Mouse (Mus musculus): ENCODE results near the gene Cisd1.
A peak's percentile ranks its signal among the peaks of the same experiment; 100 is the strongest.

Cisd1 gene

GRCm38 (mm10) chr10:71376014-71376413, 31.3 kb upstream of the Cisd1 start:
- Histone ChIP-seq H3K27me3 (ENCODE audit: insufficient read depth, low read length) (no peaks in the 10 kb centered on the region), H3K4me3 (replicated peaks; ENCODE audit: low read length) (no peak overlapping the region), H3K9me3 (ENCODE audit: low read length) (no peaks in the 10 kb centered on the region), H3K36me3 (ENCODE audit: insufficient read depth, low read length) (peaks cover 93% of the 10 kb centered on the region), H3K4me1 (replicated peaks; ENCODE audit: low read depth, low read length) (peaks cover 42% of the 10 kb centered on the region)
- TF ChIP-seq CTCF (conservative IDR thresholded peaks at IDR 0.05; ENCODE audit: low read length) (no peak), POU5F1 (IDR thresholded peaks at IDR 0.05; ENCODE audit: borderline replicate concordance, low read length) (no peak), NANOG (IDR thresholded peaks at IDR 0.05; ENCODE audit: borderline replicate concordance, low read length) (no peak)

- H3K4me1 ChIP-seq (replicated peaks; ENCODE audit: low read depth, low read length), result peaks cover 43% of the 10 kb centered on the region
- H3K9me3 ChIP-seq (ENCODE audit: low read length), result no peaks in the 10 kb centered on the region
- TF ChIP-seq CTCF (conservative IDR thresholded peaks at IDR 0.05; ENCODE audit: low read length) (no peak), NANOG (IDR thresholded peaks at IDR 0.05; ENCODE audit: borderline replicate concordance, low read length) (no peak), POU5F1 (IDR thresholded peaks at IDR 0.05; ENCODE audit: borderline replicate concordance, low read length) (no peak)
- H3K27me3 ChIP-seq (ENCODE audit: insufficient read depth, low read length), result no peaks in the 10 kb centered on the region
- H3K4me3 ChIP-seq (replicated peaks; ENCODE audit: low read length), result no peak overlapping the region
- peaks cover 86% of the 10 kb centered on the region for H3K36me3 ChIP-seq (ENCODE audit: insufficient read depth, low read length)
Measured at GRCm38 (mm10) chr10:71373706-71374105, 29.0 kb upstream of the Cisd1 start.

- Histone ChIP-seq H3K27me3 (ENCODE audit: insufficient read depth, low read length) (no peaks in the 10 kb centered on the region), H3K9me3 (ENCODE audit: low read length) (no peaks in the 10 kb centered on the region), H3K36me3 (ENCODE audit: insufficient read depth, low read length) (peaks cover 84% of the 10 kb centered on the region), H3K4me3 (replicated peaks; ENCODE audit: low read length) (no peak overlapping the region), H3K4me1 (replicated peaks; ENCODE audit: low read depth, low read length) (peaks cover 54% of the 10 kb centered on the region)
- TF ChIP-seq NANOG (IDR thresholded peaks at IDR 0.05; ENCODE audit: borderline replicate concordance, low read length) (no peak), CTCF (conservative IDR thresholded peaks at IDR 0.05; ENCODE audit: low read length) (no peak), POU5F1 (IDR thresholded peaks at IDR 0.05; ENCODE audit: borderline replicate concordance, low read length) (no peak)
Measured at GRCm38 (mm10) chr10:71371881-71372280, 27.1 kb upstream of the Cisd1 start.

GRCm38 (mm10) chr10:71369466-71369865, 24.7 kb upstream of the Cisd1 start:
- H3K4me3 ChIP-seq (replicated peaks; ENCODE audit: low read length), result no peak overlapping the region
- peaks cover 61% of the 10 kb centered on the region for H3K4me1 ChIP-seq (replicated peaks; ENCODE audit: low read depth, low read length)
- no peaks in the 10 kb centered on the region for H3K27me3 ChIP-seq (ENCODE audit: insufficient read depth, low read length)
- H3K36me3 ChIP-seq (ENCODE audit: insufficient read depth, low read length), result peaks cover 84% of the 10 kb centered on the region
- no peaks in the 10 kb centered on the region for H3K9me3 ChIP-seq (ENCODE audit: low read length)
- TF ChIP-seq CTCF (conservative IDR thresholded peaks at IDR 0.05; ENCODE audit: low read length), result no peak
- no peak for TF ChIP-seq POU5F1 (IDR thresholded peaks at IDR 0.05; ENCODE audit: borderline replicate concordance, low read length)
- no peak for TF ChIP-seq NANOG (IDR thresholded peaks at IDR 0.05; ENCODE audit: borderline replicate concordance, low read length)

- TF ChIP-seq POU5F1 (IDR thresholded peaks at IDR 0.05; ENCODE audit: borderline replicate concordance, low read length) (no peak), CTCF (conservative IDR thresholded peaks at IDR 0.05; ENCODE audit: low read length) (no peak), NANOG (IDR thresholded peaks at IDR 0.05; ENCODE audit: borderline replicate concordance, low read length) (no peak)
- H3K4me3 ChIP-seq (replicated peaks; ENCODE audit: low read length), result no peak overlapping the region
- H3K9me3 ChIP-seq (ENCODE audit: low read length), result no peaks in the 10 kb centered on the region
- H3K36me3 ChIP-seq (ENCODE audit: insufficient read depth, low read length), result peaks cover 84% of the 10 kb centered on the region
- no peaks in the 10 kb centered on the region for H3K27me3 ChIP-seq (ENCODE audit: insufficient read depth, low read length)
- peaks cover 69% of the 10 kb centered on the region for H3K4me1 ChIP-seq (replicated peaks; ENCODE audit: low read depth, low read length)
Measured at GRCm38 (mm10) chr10:71368128-71368940, 23.6 kb upstream of the Cisd1 start.

GRCm38 (mm10) chr10:71363858-71364257, 19.1 kb upstream of the Cisd1 start:
- H3K36me3 ChIP-seq (ENCODE audit: insufficient read depth, low read length), result peaks cover 51% of the 10 kb centered on the region

GRCm38 (mm10) chr10:71363440-71363839, 18.7 kb upstream of the Cisd1 start:
- no peak for TF ChIP-seq NANOG (IDR thresholded peaks at IDR 0.05; ENCODE audit: borderline replicate concordance, low read length)
- TF ChIP-seq POU5F1 (IDR thresholded peaks at IDR 0.05; ENCODE audit: borderline replicate concordance, low read length), result no peak
- no peak for TF ChIP-seq CTCF (conservative IDR thresholded peaks at IDR 0.05; ENCODE audit: low read length)
- H3K9me3 ChIP-seq (ENCODE audit: low read length), result no peaks in the 10 kb centered on the region
- no peak overlapping the region for H3K4me3 ChIP-seq (replicated peaks; ENCODE audit: low read length)
- peaks cover 72% of the 10 kb centered on the region for H3K4me1 ChIP-seq (replicated peaks; ENCODE audit: low read depth, low read length)
- no peaks in the 10 kb centered on the region for H3K27me3 ChIP-seq (ENCODE audit: insufficient read depth, low read length)
- H3K36me3 ChIP-seq (ENCODE audit: insufficient read depth, low read length), result peaks cover 47% of the 10 kb centered on the region

More at GRCm38 (mm10) chr10:71363858-71364257, 19.1 kb upstream of the Cisd1 start:
- no peak for TF ChIP-seq NANOG (IDR thresholded peaks at IDR 0.05; ENCODE audit: borderline replicate concordance, low read length)
- TF ChIP-seq POU5F1 (IDR thresholded peaks at IDR 0.05; ENCODE audit: borderline replicate concordance, low read length), result no peak
- no peak for TF ChIP-seq CTCF (conservative IDR thresholded peaks at IDR 0.05; ENCODE audit: low read length)
- Histone ChIP-seq H3K27me3 (ENCODE audit: insufficient read depth, low read length) (no peaks in the 10 kb centered on the region), H3K9me3 (ENCODE audit: low read length) (no peaks in the 10 kb centered on the region), H3K4me3 (replicated peaks; ENCODE audit: low read length) (no peak overlapping the region), H3K4me1 (replicated peaks; ENCODE audit: low read depth, low read length) (peaks cover 73% of the 10 kb centered on the region)

GRCm38 (mm10) chr10:71361836-71362562, 17.2 kb upstream of the Cisd1 start:
- TF ChIP-seq CTCF (conservative IDR thresholded peaks at IDR 0.05; ENCODE audit: low read length), result no peak
- Histone ChIP-seq H3K9me3 (ENCODE audit: low read length) (no peaks in the 10 kb centered on the region), H3K36me3 (ENCODE audit: insufficient read depth, low read length) (peaks cover 37% of the 10 kb centered on the region), H3K4me3 (replicated peaks; ENCODE audit: low read length) (peak overlapping the region; percentile 39), H3K4me1 (replicated peaks; ENCODE audit: low read depth, low read length) (peaks cover 76% of the 10 kb centered on the region), H3K27me3 (ENCODE audit: insufficient read depth, low read length) (no peaks in the 10 kb centered on the region)

Measured in E14TG2a.4 (cell line).